Mouse (Mus musculus) regulatory T cell (primary cell): ENCODE data around the gene Wbp2.

Experiments used
- in situ Hi-C: fragments of 300-600 bp; cut with MboI, MseI; formaldehyde crosslinking; loops from one replicate; pipeline ENCODE4 v1.15.1; 2025; ENCODE audit warnings: high pct_unique_total_duplicates

The Wbp2 gene

GRCm38 (mm10) chr11:116030898-116031845 lies 55.6 kb downstream of the Wbp2 start:
- in situ Hi-C loops: no loop called here

DNA sequence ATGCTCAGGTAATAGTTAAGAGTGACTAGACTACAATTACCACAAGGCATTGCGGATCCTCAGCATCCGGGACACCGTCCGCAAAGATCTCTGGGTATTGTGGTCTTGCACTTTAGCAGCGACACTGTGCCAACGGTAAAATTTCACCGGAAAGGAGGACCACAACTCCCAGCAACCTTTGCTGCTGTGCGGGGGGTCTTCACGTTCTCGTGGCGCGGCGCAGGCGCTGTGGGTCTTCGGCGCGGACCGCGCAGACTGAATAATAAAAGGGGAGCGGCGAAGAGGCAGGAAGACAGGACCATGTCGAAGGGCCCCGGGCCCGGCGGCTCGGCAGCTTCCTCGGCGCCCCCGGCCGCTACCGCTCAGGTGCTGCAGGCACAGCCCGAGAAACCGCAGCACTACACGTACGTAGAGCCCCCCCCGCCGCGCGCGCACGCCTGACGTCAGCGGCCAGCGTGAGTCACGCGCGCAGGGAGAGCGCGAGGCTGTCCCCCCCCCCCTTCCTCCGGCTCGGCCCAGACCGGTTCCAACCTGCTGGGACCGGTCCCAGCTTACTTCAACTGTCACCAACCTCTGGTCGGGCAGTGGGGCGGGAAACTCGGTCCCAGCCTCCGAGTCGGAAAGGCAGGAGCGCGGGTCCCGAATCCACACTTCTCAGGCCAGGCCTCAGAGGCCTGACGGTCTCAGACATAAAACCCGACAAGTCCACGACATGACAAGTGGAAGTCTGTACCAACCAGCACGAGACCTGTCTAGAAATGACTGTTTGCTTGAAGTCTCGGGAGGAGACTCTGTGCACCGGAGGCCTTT lies 56.5 kb downstream of the Wbp2 start, which contains the start of gene Unk:
Gene Unk, plus strand, starts transcription at position 235 of the 810 bp plus-strand sequence.
- in situ Hi-C loops: no loop called here

- in situ Hi-C loops: loop anchor here (10.0 kb wide), 1 partner anchor 1286 kb away; no protein-coding TSS in a partner anchor
These were observed 57.5 kb downstream of the Wbp2 start for GRCm38 (mm10) chr11:116029086-116029865.
